Mouse (Mus musculus): ENCODE data around the gene Pip4k2a.

Gene Pip4k2a

GRCm38 (mm10) chr2:18842527-18842926, 155.4 kb downstream of the Pip4k2a start:
- no peak for DNase-seq (ENCODE audit: low read depth, low spot score)

- DNase-seq (ENCODE audit: low read depth, low spot score) = no peak
Measured at GRCm38 (mm10) chr2:18841051-18841450, 156.9 kb downstream of the Pip4k2a start.

GRCm38 (mm10) chr2:18839532-18839931, 158.4 kb downstream of the Pip4k2a start:
- no peak for DNase-seq (ENCODE audit: low read depth, low spot score)

GRCm38 (mm10) chr2:18835266-18835908, 162.5 kb downstream of the Pip4k2a start:
- no peak for DNase-seq (ENCODE audit: low read depth, low spot score)

GRCm38 (mm10) chr2:18833024-18833590, 164.8 kb downstream of the Pip4k2a start:
- no peak for DNase-seq (ENCODE audit: low read depth, low spot score)

- DNase-seq (ENCODE audit: low read depth, low spot score) = no peak
Measured at GRCm38 (mm10) chr2:18831031-18831774, 166.7 kb downstream of the Pip4k2a start.

- DNase-seq (ENCODE audit: low read depth, low spot score) = no peak
Measured at GRCm38 (mm10) chr2:18822711-18823110, 175.2 kb downstream of the Pip4k2a start.

- DNase-seq (ENCODE audit: low read depth, low spot score) = peak; percentile 89
Measured at GRCm38 (mm10) chr2:18821451-18822379, 176.2 kb downstream of the Pip4k2a start.

- DNase-seq (ENCODE audit: low read depth, low spot score) = peak; percentile 15
Measured at GRCm38 (mm10) chr2:18819520-18819919, 178.4 kb downstream of the Pip4k2a start.

- no peak for DNase-seq (ENCODE audit: low read depth, low spot score)
Measured at GRCm38 (mm10) chr2:18816036-18816435, 181.9 kb downstream of the Pip4k2a start.

GRCm38 (mm10) chr2:18815336-18815965, 182.5 kb downstream of the Pip4k2a start:
- DNase-seq (ENCODE audit: low read depth, low spot score) = no peak

GRCm38 (mm10) chr2:18814447-18814804, 183.5 kb downstream of the Pip4k2a start:
- no peak for DNase-seq (ENCODE audit: low read depth, low spot score)

- DNase-seq (ENCODE audit: low read depth, low spot score) = no peak
Measured at GRCm38 (mm10) chr2:18813683-18814446, 184.1 kb downstream of the Pip4k2a start.

- DNase-seq (ENCODE audit: low read depth, low spot score) = no peak
Measured at GRCm38 (mm10) chr2:18807961-18808360, 190.0 kb downstream of the Pip4k2a start.

GRCm38 (mm10) chr2:18801281-18801862, 196.6 kb downstream of the Pip4k2a start:
- DNase-seq (ENCODE audit: low read depth, low spot score) = no peak

GRCm38 (mm10) chr2:18800646-18801251, 197.2 kb downstream of the Pip4k2a start:
- peak; percentile 15 for DNase-seq (ENCODE audit: low read depth, low spot score)

- peak; percentile 72 for DNase-seq (ENCODE audit: low read depth, low spot score)
Measured at GRCm38 (mm10) chr2:18799966-18800645, 197.8 kb downstream of the Pip4k2a start.

GRCm38 (mm10) chr2:18799265-18799965, 198.5 kb downstream of the Pip4k2a start:
- no peak for DNase-seq (ENCODE audit: low read depth, low spot score)

- no peak for DNase-seq (ENCODE audit: low read depth, low spot score)
Measured at GRCm38 (mm10) chr2:18797776-18798175, 200.2 kb downstream of the Pip4k2a start.
